Mouse (Mus musculus) embryonic facial prominence, embryonic 11.5 days (tissue): ENCODE measurements at regions not wholly inside any gene's neighbourhood (a gene's known extent, or its start where the extent isn't known, plus 50 kb on each side); places are given as distances from the start of the nearest gene placed in this dataset.

Source experiments
- ATAC-seq: fragments of 200-750 bp; cut with Nextera tagmentation; replicated peaks from 2 replicates; pipeline ENCODE4 v1.8.0; 2017; ENCODE audit warnings: low read depth; ENCODE audit not compliant: insufficient number of reproducible peaks, low FRiP score, low TSS enrichment
- DNase-seq: peaks from one replicate; pipeline ENCODE4 v3.0.0-alpha.2; 2015; ENCODE audit warnings: low spot score
- H3K27ac ChIP-seq: fragments of 300-500 bp; sonication (generic); replicated peaks from 2 replicates; pipeline ENCODE4 v1.5.1; 2014; ENCODE audit warnings: mild to moderate bottlenecking, low read depth, low read length, control low read depth
- H3K27me3 ChIP-seq: fragments of 300-500 bp; sonication (generic); 2 replicates; pipeline ENCODE4 v1.6.1; 2014; ENCODE audit warnings: mild to moderate bottlenecking, low read length, moderate library complexity, mixed read lengths; ENCODE audit not compliant: control insufficient read depth, insufficient read depth
- H3K36me3 ChIP-seq: fragments of 300-500 bp; sonication (generic); replicated peaks from 2 replicates; pipeline ENCODE4 v1.6.1; 2014; ENCODE audit warnings: low read depth, mild to moderate bottlenecking, low read length, moderate library complexity, mixed read lengths; ENCODE audit not compliant: control insufficient read depth, insufficient read depth
- H3K4me1 ChIP-seq: fragments of 300-500 bp; sonication (generic); 2 replicates; pipeline ENCODE4 v1.6.1; 2014; ENCODE audit warnings: low read length, mixed read lengths; ENCODE audit not compliant: control insufficient read depth, insufficient read depth
- H3K4me2 ChIP-seq: fragments of 300-500 bp; sonication (generic); 2 replicates; pipeline ENCODE4 v1.6.1; 2014; ENCODE audit warnings: low read depth, mild to moderate bottlenecking, control low read depth, low read length, moderate library complexity
- H3K4me3 ChIP-seq: fragments of 300-500 bp; sonication (generic); 2 replicates; pipeline ENCODE4 v1.5.1; 2014; ENCODE audit warnings: low read depth, low read length, control low read depth
- H3K9ac ChIP-seq: fragments of 300-500 bp; sonication (generic); replicated peaks from 2 replicates; pipeline ENCODE4 v1.6.1; 2014; ENCODE audit warnings: mild to moderate bottlenecking, control low read depth, low read length
- H3K9me3 ChIP-seq: fragments of 300-500 bp; sonication (generic); replicated peaks from 2 replicates; pipeline ENCODE4 v1.6.1; 2016; ENCODE audit warnings: mild to moderate bottlenecking, low read length, inconsistent platforms, mixed read lengths; ENCODE audit not compliant: control insufficient read depth
- WGBS: fragments of 180-500 bp; shearing (Covaris S2); extraction: QIAGEN DNeasy Blood & Tissue Kit; methylation state at CpG from one replicate; pipeline ENCODE4 v1.1.7; 2014; 5-methylcytosine and 5-hydroxymethylcytosine counted together

DNA sequence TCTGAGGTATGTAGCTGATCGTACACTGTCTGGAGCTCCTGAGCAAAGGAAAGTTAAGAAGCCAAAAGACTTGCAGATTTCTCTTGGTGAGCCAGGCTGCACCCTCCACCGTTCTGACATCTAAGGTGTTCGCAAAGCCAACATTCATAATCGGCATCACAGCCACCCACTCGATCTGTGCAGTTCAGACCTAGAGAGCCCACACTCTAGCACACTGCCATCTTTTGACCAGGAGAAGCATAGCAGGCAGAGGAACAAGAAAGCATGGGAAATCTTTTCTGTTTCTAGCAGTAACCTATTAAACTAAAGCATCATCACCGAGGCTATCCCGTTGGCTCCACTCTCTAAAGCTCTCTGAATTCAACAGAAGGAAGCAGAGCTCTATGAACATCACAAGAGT, 59.2 kb downstream of the Areg start:
- no peak overlapping the region for H3K4me3 ChIP-seq
- no peaks in the 10 kb centered on the region for H3K27me3 ChIP-seq
- no peak overlapping the region for H3K4me2 ChIP-seq
- no peak overlapping the region for H3K27ac ChIP-seq
- H3K9ac ChIP-seq: no peak overlapping the region
- H3K9me3 ChIP-seq: no peaks in the 10 kb centered on the region
- no peaks in the 10 kb centered on the region for H3K4me1 ChIP-seq
- H3K36me3 ChIP-seq: no peaks in the 10 kb centered on the region
- ATAC-seq (no peak), DNase-seq (peak; percentile 58)
- 55% methylated on average over 7 of the region's 7 CpGs for WGBS

- no peaks in the 10 kb centered on the region for H3K4me1 ChIP-seq
- no peak overlapping the region for H3K9ac ChIP-seq
- 75% methylated on average over 5 of the region's 5 CpGs for WGBS
- DNase-seq (no peak), ATAC-seq (no peak)
- no peaks in the 10 kb centered on the region for H3K9me3 ChIP-seq
- no peak overlapping the region for H3K27ac ChIP-seq
- no peaks in the 10 kb centered on the region for H3K36me3 ChIP-seq
- H3K27me3 ChIP-seq: no peaks in the 10 kb centered on the region
- H3K4me3 ChIP-seq: no peak overlapping the region
- H3K4me2 ChIP-seq: no peak overlapping the region
Measured at GRCm38 (mm10) chr5:91200448-91200847, 61.0 kb downstream of the Areg start.

GRCm38 (mm10) chr5:91204225-91205005, 65.0 kb downstream of the Areg start:
- H3K9ac ChIP-seq: no peak overlapping the region
- no peaks in the 10 kb centered on the region for H3K36me3 ChIP-seq
- WGBS: 84% methylated on average over 13 of the region's 13 CpGs
- no peaks in the 10 kb centered on the region for H3K27me3 ChIP-seq
- no peaks in the 10 kb centered on the region for H3K4me1 ChIP-seq
- DNase-seq (no peak), ATAC-seq (no peak)
- no peak overlapping the region for H3K4me3 ChIP-seq
- H3K9me3 ChIP-seq: no peaks in the 10 kb centered on the region
- no peak overlapping the region for H3K27ac ChIP-seq
- no peak overlapping the region for H3K4me2 ChIP-seq

DNA sequence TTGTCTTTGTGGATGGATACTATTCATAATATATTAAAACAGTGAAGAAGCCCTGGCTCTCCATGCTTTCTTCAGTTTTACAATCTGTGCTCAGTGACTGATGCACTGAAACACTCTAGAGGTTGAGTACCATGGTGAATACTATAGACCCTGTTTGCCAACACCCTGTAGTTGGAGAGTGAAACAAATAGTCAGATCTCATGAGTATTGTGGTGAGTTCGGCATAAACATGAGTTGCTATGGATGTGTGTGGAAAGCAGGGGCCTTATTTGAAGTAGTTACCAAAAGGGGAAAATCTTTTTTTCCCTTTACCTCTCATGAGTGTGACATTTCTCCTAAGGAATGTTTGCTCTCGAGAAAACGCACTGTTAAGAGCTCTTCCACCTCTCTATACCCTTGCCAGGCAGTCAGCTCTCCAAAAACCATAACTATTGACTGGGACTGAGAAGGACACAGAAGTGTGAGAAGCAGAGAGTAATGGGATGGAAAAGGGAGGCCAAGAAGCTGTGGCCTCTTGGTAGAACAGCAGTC, 66.0 kb downstream of the Areg start:
- Histone ChIP-seq H3K4me3 (no peak overlapping the region), H3K27me3 (no peaks in the 10 kb centered on the region), H3K9me3 (no peaks in the 10 kb centered on the region), H3K9ac (no peak overlapping the region), H3K36me3 (no peaks in the 10 kb centered on the region), H3K4me2 (no peak overlapping the region), H3K4me1 (no peaks in the 10 kb centered on the region), H3K27ac (no peak overlapping the region)
- 83% methylated on average over 3 of the region's 3 CpGs for WGBS
- ATAC-seq: no peak
- DNase-seq: no peak

GRCm38 (mm10) chr5:91206569-91207490, 67.4 kb downstream of the Areg start:
- Histone ChIP-seq H3K4me2 (no peak overlapping the region), H3K4me3 (no peak overlapping the region), H3K4me1 (no peaks in the 10 kb centered on the region), H3K36me3 (no peaks in the 10 kb centered on the region), H3K27me3 (no peaks in the 10 kb centered on the region), H3K9me3 (no peaks in the 10 kb centered on the region), H3K27ac (no peak overlapping the region), H3K9ac (no peak overlapping the region)
- 76% methylated on average over 9 of the region's 9 CpGs for WGBS
- DNase-seq (no peak), ATAC-seq (no peak)

GRCm38 (mm10) chr5:91220174-91220573, 80.8 kb downstream of the Areg start:
- Histone ChIP-seq H3K9ac (no peak overlapping the region), H3K4me2 (no peak overlapping the region), H3K4me1 (no peaks in the 10 kb centered on the region), H3K27me3 (no peaks in the 10 kb centered on the region), H3K27ac (no peak overlapping the region), H3K4me3 (no peak overlapping the region), H3K36me3 (no peaks in the 10 kb centered on the region), H3K9me3 (no peaks in the 10 kb centered on the region)
- no peak for DNase-seq
- no peak for ATAC-seq
- WGBS: 92% methylated on average over 4 of the region's 4 CpGs

GRCm38 (mm10) chr5:91241656-91242055, 102.3 kb downstream of the Areg start:
- no peak for ATAC-seq
- Histone ChIP-seq H3K4me2 (no peak overlapping the region), H3K9me3 (no peaks in the 10 kb centered on the region), H3K4me3 (no peak overlapping the region), H3K27ac (no peak overlapping the region), H3K4me1 (no peaks in the 10 kb centered on the region), H3K9ac (no peak overlapping the region), H3K36me3 (no peaks in the 10 kb centered on the region), H3K27me3 (no peaks in the 10 kb centered on the region)
- DNase-seq: no peak
- 78% methylated on average over 4 of the region's 4 CpGs for WGBS

- 95% methylated on average over 5 of the region's 5 CpGs for WGBS
- no peaks in the 10 kb centered on the region for H3K27me3 ChIP-seq
- DNase-seq: no peak
Measured at GRCm38 (mm10) chr5:91247444-91247843, 108.0 kb downstream of the Areg start.

More at GRCm38 (mm10) chr5:91247444-91247843, 108.0 kb downstream of the Areg start:
- H3K9ac ChIP-seq: no peak overlapping the region
- ATAC-seq: no peak
- no peak overlapping the region for H3K4me2 ChIP-seq
- no peaks in the 10 kb centered on the region for H3K9me3 ChIP-seq
- no peak overlapping the region for H3K27ac ChIP-seq
- no peaks in the 10 kb centered on the region for H3K4me1 ChIP-seq
- H3K36me3 ChIP-seq: no peaks in the 10 kb centered on the region
- H3K4me3 ChIP-seq: no peak overlapping the region
